Mouse (Mus musculus): ENCODE results near the gene Gm6583. TPM values are rescaled to one million over a fixed set of nuclear protein-coding genes. Genes with fewer than 3 reads are reported as not detected.

Gm6583 gene
- polyA plus RNA-seq, 1 experiment: 1.4 TPM

DNA sequence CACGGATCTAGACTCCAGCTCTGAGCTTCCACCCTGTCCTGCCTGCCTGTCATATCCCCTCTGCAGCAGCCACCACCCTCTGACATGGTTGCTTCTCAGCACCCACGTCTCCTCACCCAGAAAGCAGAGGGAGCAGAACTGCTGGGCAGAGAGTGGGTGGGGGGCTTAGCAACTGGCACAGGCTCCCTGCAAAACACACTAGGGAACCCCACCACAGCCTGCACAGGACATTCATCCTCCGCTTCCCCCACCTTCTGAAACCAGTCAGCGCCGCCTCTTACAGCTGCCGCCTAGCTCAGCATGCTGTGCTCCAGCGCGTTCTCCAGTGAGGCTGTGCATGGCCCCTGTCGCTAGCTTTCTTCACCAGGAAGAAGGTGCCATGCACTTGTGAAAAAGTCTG, 33.5 kb upstream of the Gm6583 start:
- Histone ChIP-seq H3K27me3 (replicated peaks) (peaks cover 68% of the 10 kb centered on the region), H3K4me3 (replicated peaks) (no peak overlapping the region), H3K4me1 (peaks cover 55% of the 10 kb centered on the region), H3K9me3 (peaks cover 27% of the 10 kb centered on the region), H3K36me3 (replicated peaks; ENCODE audit: low read length) (peaks cover 26% of the 10 kb centered on the region)
- TF ChIP-seq GATA1 (IDR thresholded peaks at IDR 0.05; ENCODE audit: borderline replicate concordance, low read length) (no peak), FLI1 (IDR thresholded peaks at IDR 0.05; ENCODE audit: low read length) (no peak)

DNA sequence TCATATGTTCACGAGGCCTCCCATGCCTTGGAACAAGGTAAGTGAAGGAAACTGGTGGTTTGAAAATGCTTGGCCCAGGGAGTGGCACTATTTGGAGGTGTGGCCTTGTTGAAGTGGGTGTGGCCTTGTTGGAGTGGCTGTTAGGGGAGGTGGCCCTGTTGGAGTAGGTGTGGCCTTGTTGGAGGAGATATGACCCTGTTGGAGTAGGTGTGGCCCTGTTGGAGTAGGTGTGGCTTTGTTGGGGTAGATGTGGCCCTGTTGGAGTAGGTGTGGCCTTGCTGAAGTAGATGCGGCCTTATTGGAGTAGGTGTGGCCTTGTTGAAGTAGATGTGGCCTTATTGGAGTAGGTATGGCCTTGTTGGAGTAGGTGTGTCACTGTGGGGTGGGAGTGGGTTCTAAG, 30.1 kb upstream of the Gm6583 start:
- Histone ChIP-seq H3K4me1 (peaks cover 72% of the 10 kb centered on the region), H3K4me3 (replicated peaks) (no peak overlapping the region), H3K9me3 (peaks cover 16% of the 10 kb centered on the region), H3K27me3 (replicated peaks) (peaks cover 34% of the 10 kb centered on the region), H3K36me3 (replicated peaks; ENCODE audit: low read length) (peaks cover 57% of the 10 kb centered on the region)
- TF ChIP-seq FLI1 (IDR thresholded peaks at IDR 0.05; ENCODE audit: low read length): no peak

GRCm38 (mm10) chr5:112384805-112385472, 29.1 kb upstream of the Gm6583 start:
- H3K4me3 ChIP-seq (replicated peaks): peak overlapping the region; percentile 79
- peaks cover 74% of the 10 kb centered on the region for H3K4me1 ChIP-seq
- TF ChIP-seq FLI1 (IDR thresholded peaks at IDR 0.05; ENCODE audit: low read length) (no peak), GATA1 (IDR thresholded peaks at IDR 0.05; ENCODE audit: borderline replicate concordance, low read length) (no peak)
- H3K9me3 ChIP-seq: peaks cover 15% of the 10 kb centered on the region
- peaks cover 67% of the 10 kb centered on the region for H3K36me3 ChIP-seq (replicated peaks; ENCODE audit: low read length)
- peaks cover 28% of the 10 kb centered on the region for H3K27me3 ChIP-seq (replicated peaks)

DNA sequence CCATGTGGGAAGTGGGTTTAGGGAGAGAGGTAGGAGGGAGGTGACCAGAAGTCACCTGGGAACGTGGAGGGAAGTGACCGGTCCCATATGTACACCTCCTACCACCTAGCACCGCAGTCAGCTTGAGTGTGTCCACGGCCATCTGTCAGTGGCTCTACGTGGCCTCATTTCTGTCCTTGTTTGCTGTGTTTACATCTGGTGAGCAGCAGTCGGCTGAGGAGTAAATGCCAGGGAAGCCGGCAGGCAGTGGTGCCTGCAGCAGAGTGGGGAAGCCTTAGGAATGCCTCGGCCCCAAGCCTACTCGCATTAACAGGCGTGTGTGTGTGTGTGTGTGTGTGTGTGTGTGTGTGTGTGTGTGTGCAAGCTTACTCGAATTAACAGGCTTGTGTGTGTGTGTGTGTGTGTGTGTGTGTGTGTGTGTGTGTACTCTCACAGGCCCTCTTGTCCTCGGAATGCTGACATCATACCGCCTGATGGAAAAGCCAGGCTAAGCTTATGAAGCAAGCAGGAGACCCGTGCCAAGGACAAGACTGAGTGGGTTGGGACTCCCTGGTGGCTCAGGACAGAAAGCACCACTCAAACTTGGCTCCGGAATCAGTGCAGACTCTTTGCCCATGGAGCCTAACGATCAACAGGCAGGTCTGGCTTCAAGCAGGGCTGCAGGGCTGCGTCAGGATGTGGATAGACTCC, 27.0 kb upstream of the Gm6583 start:
- Histone ChIP-seq H3K4me3 (replicated peaks) (no peak overlapping the region), H3K4me1 (peaks cover 81% of the 10 kb centered on the region), H3K27me3 (replicated peaks) (peaks cover 10% of the 10 kb centered on the region), H3K9me3 (peaks cover 15% of the 10 kb centered on the region), H3K36me3 (replicated peaks; ENCODE audit: low read length) (peaks cover 89% of the 10 kb centered on the region)
- no peak for TF ChIP-seq GATA1 (IDR thresholded peaks at IDR 0.05; ENCODE audit: borderline replicate concordance, low read length)
- TF ChIP-seq FLI1 (IDR thresholded peaks at IDR 0.05; ENCODE audit: low read length): no peak

DNA sequence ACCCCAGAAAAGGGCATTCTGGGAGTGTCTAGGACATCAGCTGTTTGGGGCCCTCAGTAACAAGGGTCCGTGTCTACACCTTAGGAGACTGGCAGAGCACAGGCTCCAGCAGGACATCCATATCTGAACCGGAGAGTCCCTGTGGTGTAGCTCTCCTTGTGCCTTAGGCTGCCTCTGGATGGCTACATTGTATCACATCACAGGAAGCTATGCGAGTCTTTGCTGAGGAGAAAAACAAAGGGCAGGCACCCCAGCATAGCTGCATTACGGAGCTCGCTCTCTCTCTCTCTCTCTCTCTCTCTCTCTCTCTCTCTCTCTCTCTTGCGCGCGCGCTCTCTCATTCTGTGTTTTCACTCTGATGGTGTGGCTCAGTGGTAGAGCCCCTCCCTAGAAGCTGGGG, 26.2 kb upstream of the Gm6583 start:
- peaks cover 5% of the 10 kb centered on the region for H3K27me3 ChIP-seq (replicated peaks)
- no peak overlapping the region for H3K4me3 ChIP-seq (replicated peaks)
- TF ChIP-seq FLI1 (IDR thresholded peaks at IDR 0.05; ENCODE audit: low read length) (no peak), GATA1 (IDR thresholded peaks at IDR 0.05; ENCODE audit: borderline replicate concordance, low read length) (no peak)
- H3K36me3 ChIP-seq (replicated peaks; ENCODE audit: low read length): peaks cover 96% of the 10 kb centered on the region
- peaks cover 11% of the 10 kb centered on the region for H3K9me3 ChIP-seq
- peaks cover 88% of the 10 kb centered on the region for H3K4me1 ChIP-seq

GRCm38 (mm10) chr5:112381154-112381553, 25.3 kb upstream of the Gm6583 start:
- peaks cover 97% of the 10 kb centered on the region for H3K36me3 ChIP-seq (replicated peaks; ENCODE audit: low read length)
- TF ChIP-seq FLI1 (IDR thresholded peaks at IDR 0.05; ENCODE audit: low read length) (no peak), GATA1 (IDR thresholded peaks at IDR 0.05; ENCODE audit: borderline replicate concordance, low read length) (no peak)
- H3K4me1 ChIP-seq: peaks cover 91% of the 10 kb centered on the region
- peaks cover 6% of the 10 kb centered on the region; the same call in 1 of the 2 replicates for H3K9me3 ChIP-seq
- H3K4me3 ChIP-seq (replicated peaks): no peak overlapping the region
- H3K27me3 ChIP-seq (replicated peaks): no peaks in the 10 kb centered on the region

GRCm38 (mm10) chr5:112378716-112379115, 22.9 kb upstream of the Gm6583 start:
- no peak overlapping the region for H3K4me3 ChIP-seq (replicated peaks)
- H3K9me3 ChIP-seq: no peaks in the 10 kb centered on the region
- no peak for TF ChIP-seq FLI1 (IDR thresholded peaks at IDR 0.05; ENCODE audit: low read length)
- no peak for TF ChIP-seq GATA1 (IDR thresholded peaks at IDR 0.05; ENCODE audit: borderline replicate concordance, low read length)
- H3K4me1 ChIP-seq: peaks cover 83% of the 10 kb centered on the region
- H3K36me3 ChIP-seq (replicated peaks; ENCODE audit: low read length): peaks cover 98% of the 10 kb centered on the region
- no peaks in the 10 kb centered on the region for H3K27me3 ChIP-seq (replicated peaks)

GRCm38 (mm10) chr5:112377380-112377779, 21.5 kb upstream of the Gm6583 start:
- no peaks in the 10 kb centered on the region for H3K27me3 ChIP-seq (replicated peaks)
- no peak overlapping the region for H3K4me3 ChIP-seq (replicated peaks)
- peaks cover 77% of the 10 kb centered on the region for H3K4me1 ChIP-seq
- H3K36me3 ChIP-seq (replicated peaks; ENCODE audit: low read length): peaks cover 100% of the 10 kb centered on the region
- no peaks in the 10 kb centered on the region for H3K9me3 ChIP-seq
- no peak for TF ChIP-seq FLI1 (IDR thresholded peaks at IDR 0.05; ENCODE audit: low read length)
- no peak for TF ChIP-seq GATA1 (IDR thresholded peaks at IDR 0.05; ENCODE audit: borderline replicate concordance, low read length)

- TF ChIP-seq FLI1 (IDR thresholded peaks at IDR 0.05; ENCODE audit: low read length) (no peak), GATA1 (IDR thresholded peaks at IDR 0.05; ENCODE audit: borderline replicate concordance, low read length) (no peak)
- peaks cover 100% of the 10 kb centered on the region for H3K36me3 ChIP-seq (replicated peaks; ENCODE audit: low read length)
- peaks cover 72% of the 10 kb centered on the region for H3K4me1 ChIP-seq
- no peaks in the 10 kb centered on the region for H3K27me3 ChIP-seq (replicated peaks)
- H3K4me3 ChIP-seq (replicated peaks): peak overlapping the region; percentile 1
- no peaks in the 10 kb centered on the region for H3K9me3 ChIP-seq
Measured at GRCm38 (mm10) chr5:112376111-112376510, 20.3 kb upstream of the Gm6583 start.

DNA sequence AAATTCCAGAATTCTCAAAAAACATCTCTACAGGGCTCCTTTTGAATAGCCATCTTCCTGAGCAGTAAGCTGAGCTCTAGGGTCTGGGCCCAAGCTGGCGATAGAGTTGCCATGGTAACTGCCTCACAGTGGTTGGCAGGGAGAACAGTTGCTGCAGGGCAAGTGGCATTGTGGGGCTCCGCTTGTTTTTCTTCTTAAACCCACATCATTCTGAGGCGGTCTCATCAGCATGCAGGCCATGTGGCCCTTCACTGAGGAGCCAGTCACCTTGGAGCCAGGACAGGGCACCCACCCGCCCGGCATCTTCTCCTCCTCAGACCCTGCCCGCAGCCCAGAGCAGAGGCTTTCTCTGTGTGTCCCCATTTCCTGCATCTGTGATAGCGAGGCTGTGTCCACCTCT, 16.1 kb upstream of the Gm6583 start:
- TF ChIP-seq GATA1 (IDR thresholded peaks at IDR 0.05; ENCODE audit: borderline replicate concordance, low read length): no peak
- TF ChIP-seq FLI1 (IDR thresholded peaks at IDR 0.05; ENCODE audit: low read length): no peak
- Histone ChIP-seq H3K4me3 (replicated peaks) (no peak overlapping the region), H3K36me3 (replicated peaks; ENCODE audit: low read length) (peaks cover 100% of the 10 kb centered on the region), H3K27me3 (replicated peaks) (no peaks in the 10 kb centered on the region), H3K9me3 (no peaks in the 10 kb centered on the region), H3K4me1 (peaks cover 68% of the 10 kb centered on the region)

Data from megakaryocyte, embryonic 14.5 days (primary cell).